Mouse (Mus musculus): ENCODE measurements around the gene Ccl27a. TPM values are rescaled to one million over a fixed set of nuclear protein-coding genes. Genes with fewer than 3 reads are reported as not detected.

Ccl27a gene
- polyA plus RNA-seq, 1 experiment from 2014 or later = 36.3 TPM

GRCm38 (mm10) chr4:41738256-41738603 lies 35.8 kb downstream of the Ccl27a start:
- Histone ChIP-seq H3K27ac (ENCODE audit: low read length) (no peak overlapping the region), H3K4me3 (ENCODE audit: low read length) (no peak overlapping the region), H3K36me3 (ENCODE audit: insufficient read depth, low read length) (peaks cover 12% of the 10 kb centered on the region; the same call in 1 of the 2 replicates), H3K4me2 (replicated peaks; ENCODE audit: low read depth, low read length) (no peak overlapping the region), H3K4me1 (ENCODE audit: insufficient read depth, low read length) (peaks cover 12% of the 10 kb centered on the region), H3K9ac (replicated peaks; ENCODE audit: low read length) (no peak overlapping the region), H3K9me3 (ENCODE audit: low read length) (no peaks in the 10 kb centered on the region), H3K27me3 (ENCODE audit: insufficient read depth, low read length) (peaks cover 7% of the 10 kb centered on the region)
- 57% methylated on average over 1 of the region's 1 CpGs for WGBS
- no peak for ATAC-seq (ENCODE audit: low FRiP score, low TSS enrichment)

- Histone ChIP-seq H3K4me3 (ENCODE audit: low read length) (no peak overlapping the region), H3K9me3 (ENCODE audit: low read length) (no peaks in the 10 kb centered on the region), H3K9ac (replicated peaks; ENCODE audit: low read length) (no peak overlapping the region), H3K4me1 (ENCODE audit: insufficient read depth, low read length) (peaks cover 12% of the 10 kb centered on the region), H3K36me3 (ENCODE audit: insufficient read depth, low read length) (peaks cover 12% of the 10 kb centered on the region; the same call in 1 of the 2 replicates), H3K4me2 (replicated peaks; ENCODE audit: low read depth, low read length) (no peak overlapping the region), H3K27ac (ENCODE audit: low read length) (no peak overlapping the region), H3K27me3 (ENCODE audit: insufficient read depth, low read length) (peaks cover 12% of the 10 kb centered on the region)
- ATAC-seq (ENCODE audit: low FRiP score, low TSS enrichment) = no peak
- WGBS = 37% methylated on average over 8 of the region's 8 CpGs
Measured at GRCm38 (mm10) chr4:41737602-41738255, 36.3 kb downstream of the Ccl27a start.

- Histone ChIP-seq H3K9me3 (ENCODE audit: low read length) (no peaks in the 10 kb centered on the region), H3K27me3 (ENCODE audit: insufficient read depth, low read length) (peaks cover 71% of the 10 kb centered on the region), H3K4me1 (ENCODE audit: insufficient read depth, low read length) (peaks cover 13% of the 10 kb centered on the region; the same call in 1 of the 2 replicates), H3K9ac (replicated peaks; ENCODE audit: low read length) (0 out of 2 replicates have a peak within 1 kb of the TSS, but pooled peaks have one; percentile 26), H3K27ac (ENCODE audit: low read length) (no peak within 1 kb of the TSS), H3K4me3 (ENCODE audit: low read length) (peak within 1 kb of the TSS; percentile 45), H3K4me2 (replicated peaks; ENCODE audit: low read depth, low read length) (peak within 1 kb of the TSS; percentile 80), H3K36me3 (ENCODE audit: insufficient read depth, low read length) (no peaks in the 10 kb centered on the region)
- ATAC-seq (ENCODE audit: low FRiP score, low TSS enrichment) = no peak
- WGBS = 1% methylated on average over 50 of the region's 50 CpGs
Measured at GRCm38 (mm10) chr4:41731052-41731765, 42.8 kb downstream of the Ccl27a start, which contains the start of gene Arid3c. Arid3c (minus strand) TSS chr4:41731142.

GRCm38 (mm10) chr4:41726826-41727621 lies 47.0 kb downstream of the Ccl27a start:
- Histone ChIP-seq H3K27me3 (ENCODE audit: insufficient read depth, low read length) (peaks cover 80% of the 10 kb centered on the region), H3K9ac (replicated peaks; ENCODE audit: low read length) (no peak overlapping the region), H3K4me3 (ENCODE audit: low read length) (no peak overlapping the region), H3K36me3 (ENCODE audit: insufficient read depth, low read length) (no peaks in the 10 kb centered on the region), H3K4me2 (replicated peaks; ENCODE audit: low read depth, low read length) (peak overlapping the region; percentile 4; the same call in 1 of the 2 replicates), H3K4me1 (ENCODE audit: insufficient read depth, low read length) (peaks cover 27% of the 10 kb centered on the region), H3K9me3 (ENCODE audit: low read length) (no peaks in the 10 kb centered on the region), H3K27ac (ENCODE audit: low read length) (no peak overlapping the region)
- 15% methylated on average over 20 of the region's 20 CpGs for WGBS
- ATAC-seq (ENCODE audit: low FRiP score, low TSS enrichment) = no peak

GRCm38 (mm10) chr4:41722918-41723351 lies 51.1 kb downstream of the Ccl27a start, which contains the start of gene Dctn3:
Dctn3 (minus strand) TSS chr4:41723170.
- peaks cover 17% of the 10 kb centered on the region for H3K36me3 ChIP-seq (ENCODE audit: insufficient read depth, low read length)
- H3K9ac ChIP-seq (replicated peaks; ENCODE audit: low read length) = peak within 1 kb of the TSS; percentile 84
- H3K4me3 ChIP-seq (ENCODE audit: low read length) = peak within 1 kb of the TSS; percentile 81
- H3K9me3 ChIP-seq (ENCODE audit: low read length) = no peaks in the 10 kb centered on the region
- H3K4me1 ChIP-seq (ENCODE audit: insufficient read depth, low read length) = peaks cover 22% of the 10 kb centered on the region
- peak within 1 kb of the TSS; percentile 88 for H3K4me2 ChIP-seq (replicated peaks; ENCODE audit: low read depth, low read length)
- H3K27me3 ChIP-seq (ENCODE audit: insufficient read depth, low read length) = peaks cover 44% of the 10 kb centered on the region
- peak; percentile 95 for ATAC-seq (ENCODE audit: low FRiP score, low TSS enrichment)
- 0% methylated on average over 27 of the region's 27 CpGs for WGBS
- H3K27ac ChIP-seq (ENCODE audit: low read length) = no peak within 1 kb of the TSS

Other genes starting within 250 kb of the Ccl27a start
- gene Fam219a, start 204.7 kb downstream of the Ccl27a start, polyA plus RNA-seq (2015; fragmentation: Nextera tagmentation; extraction: Ambion mirVana) = 1.9 and 2.2 TPM in 2 replicates
- 1.2 and 1.7 TPM in 2 replicates for gene Dnaic1, start 204.5 kb downstream of the Ccl27a start, polyA plus RNA-seq (2015; fragmentation: Nextera tagmentation; extraction: Ambion mirVana)
- gene Enho, start 133.9 kb downstream of the Ccl27a start, polyA plus RNA-seq (2015; fragmentation: Nextera tagmentation; extraction: Ambion mirVana) = 18.9 and 23.5 TPM in 2 replicates
- 18.8 and 22.8 TPM in 2 replicates for gene Cntfr, start 77.2 kb downstream of the Ccl27a start, polyA plus RNA-seq (2015; fragmentation: Nextera tagmentation; extraction: Ambion mirVana)
- gene Il11ra1, start 74.3 kb downstream of the Ccl27a start, polyA plus RNA-seq (2015; fragmentation: Nextera tagmentation; extraction: Ambion mirVana) = 168 and 184 TPM in 2 replicates
- gene Rpp25l, start 60.7 kb downstream of the Ccl27a start, polyA plus RNA-seq (2015; fragmentation: Nextera tagmentation; extraction: Ambion mirVana) = 76.0 and 84.9 TPM in 2 replicates
- 137 and 149 TPM in 2 replicates for gene Dctn3, start 51.1 kb downstream of the Ccl27a start, polyA plus RNA-seq (2015; fragmentation: Nextera tagmentation; extraction: Ambion mirVana)
- not detected in 2 replicates for gene Arid3c, start 43.1 kb downstream of the Ccl27a start, polyA plus RNA-seq (2015; fragmentation: Nextera tagmentation; extraction: Ambion mirVana)
- 61.9 and 65.5 TPM in 2 replicates for gene Galt, start 19.0 kb downstream of the Ccl27a start, polyA plus RNA-seq (2015; fragmentation: Nextera tagmentation; extraction: Ambion mirVana)
- gene Sigmar1, start 18.1 kb downstream of the Ccl27a start, polyA plus RNA-seq (2015; fragmentation: Nextera tagmentation; extraction: Ambion mirVana) = 98.2 and 100 TPM in 2 replicates
- gene Gm21541, start 129.4 kb upstream of the Ccl27a start, polyA plus RNA-seq (2015; fragmentation: Nextera tagmentation; extraction: Ambion mirVana) = 33.3 and 35.4 TPM in 2 replicates
- 2.0 and 2.2 TPM in 2 replicates for gene Gm20878, start 167.3 kb upstream of the Ccl27a start, polyA plus RNA-seq (2015; fragmentation: Nextera tagmentation; extraction: Ambion mirVana)
- gene Fam205a4, start 191.8 kb upstream of the Ccl27a start, polyA plus RNA-seq (2015; fragmentation: Nextera tagmentation; extraction: Ambion mirVana) = 0.30 and 0.34 TPM in 2 replicates

Data from kidney, embryonic 16.5 days (tissue).